Mouse (Mus musculus) spleen, adult 2 months (tissue): ENCODE measurements around the gene Piga.

Source experiments
- CTCF ChIP-seq: fragments of 200-500 bp; IDR thresholded peaks from 2 replicates; pipeline ENCODE4 v1.5.1; 2011; ENCODE audit warnings: mild to moderate bottlenecking, inconsistent platforms; ENCODE audit not compliant: insufficient read depth, insufficient read length, insufficient replicate concordance; ENCODE audit errors: extremely low read depth
- POLR2A ChIP-seq: fragments of 200-500 bp; IDR thresholded peaks from 2 replicates; pipeline ENCODE4 v1.6.1; 2011; ENCODE audit warnings: low read depth, low read length, inconsistent platforms

DNA sequence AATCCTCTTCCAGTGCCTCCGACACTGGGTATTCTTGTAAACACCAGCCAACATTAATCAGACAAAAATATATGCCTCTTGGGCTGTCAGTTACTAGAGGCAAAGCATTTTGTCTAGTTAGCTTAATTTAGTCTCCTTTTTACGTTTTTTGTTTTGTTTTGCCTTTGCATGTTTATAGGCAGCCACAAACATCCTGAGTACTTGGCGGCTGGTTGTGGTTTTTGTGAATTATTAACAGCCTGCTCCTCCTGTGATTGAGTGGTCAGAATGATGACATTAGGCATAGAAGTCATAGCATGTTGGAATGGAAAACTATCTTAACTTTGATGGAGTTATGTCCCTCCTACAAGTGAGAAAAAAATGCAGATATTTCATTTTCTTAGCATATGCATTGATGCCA lies 49.0 kb upstream of the Piga start:
- no peak for TF ChIP-seq CTCF
- no peak for TF ChIP-seq POLR2A
